Mouse (Mus musculus): ENCODE measurements around the gene Arhgef25.
"Not testable (repeated sequence)": the region's sequence is repeated elsewhere in the genome, so short reads cannot be mapped to it uniquely, and the experiment has no call there.

The Arhgef25 gene

GRCm38 (mm10) chr10:127204589-127204988 lies 14.7 kb upstream of the Arhgef25 start:
- no peak for DNase-seq (ENCODE audit: low read depth, low spot score)

DNA sequence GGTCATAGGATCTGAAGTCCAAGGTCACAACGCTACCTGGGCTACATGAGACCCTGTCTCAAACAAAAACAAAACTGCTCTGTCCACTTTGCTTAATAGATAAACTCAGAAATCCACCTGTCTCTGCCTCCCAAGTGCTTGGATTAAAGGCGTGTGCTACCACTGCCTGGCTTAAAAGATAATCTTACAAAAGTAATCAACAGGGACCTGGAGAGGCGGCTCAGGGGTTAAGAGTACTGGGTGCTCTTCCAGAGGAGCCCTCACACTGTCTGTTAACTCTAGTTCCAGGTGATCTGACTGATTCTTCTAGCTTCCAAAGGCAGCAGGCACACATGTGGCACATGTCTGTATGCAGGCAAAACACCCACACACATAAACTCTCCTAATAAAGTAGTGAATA lies 13.2 kb upstream of the Arhgef25 start:
- DNase-seq (ENCODE audit: low read depth, low spot score) = no peak

DNA sequence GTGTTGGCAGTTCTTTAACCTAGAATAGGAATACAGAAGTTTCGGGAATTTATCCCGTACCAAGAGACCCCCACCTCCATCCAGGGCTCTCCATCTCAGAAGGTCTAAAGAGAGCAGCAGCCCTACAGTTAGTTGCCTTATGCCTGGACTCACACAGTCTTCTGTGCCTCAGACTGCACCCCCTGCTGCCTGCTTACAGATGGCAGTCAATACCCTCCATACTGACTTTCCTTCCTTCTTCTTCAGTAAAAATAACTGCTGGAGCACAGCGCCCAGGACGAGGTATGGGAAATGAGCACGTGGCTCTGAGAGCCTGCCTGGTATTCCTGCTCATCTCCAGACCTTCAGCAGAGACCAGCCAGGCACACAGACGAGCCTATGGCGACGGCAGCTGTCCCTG lies 10.4 kb upstream of the Arhgef25 start:
- DNase-seq (ENCODE audit: low read depth, low spot score) = no peak

DNA sequence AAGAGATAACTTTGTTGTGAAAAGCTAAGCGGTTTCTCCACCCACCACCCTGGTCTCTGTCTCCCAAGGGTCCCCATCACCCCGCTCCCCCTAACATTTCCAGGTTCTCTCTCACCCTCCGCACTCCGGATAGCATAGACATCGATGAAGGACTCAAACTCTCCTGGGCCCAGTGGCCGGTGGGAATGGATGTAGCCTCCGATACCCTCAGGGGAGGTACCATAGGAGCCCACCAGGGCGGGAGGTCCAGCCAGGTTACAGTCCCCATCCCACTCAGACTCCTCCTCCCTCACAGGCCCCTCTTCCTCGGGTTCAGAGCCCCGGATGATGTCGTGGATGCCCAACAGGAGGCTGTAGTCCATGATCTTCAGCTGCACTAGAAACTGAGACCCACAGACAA lies 9.6 kb upstream of the Arhgef25 start:
- DNase-seq (ENCODE audit: low read depth, low spot score) = no peak

DNA sequence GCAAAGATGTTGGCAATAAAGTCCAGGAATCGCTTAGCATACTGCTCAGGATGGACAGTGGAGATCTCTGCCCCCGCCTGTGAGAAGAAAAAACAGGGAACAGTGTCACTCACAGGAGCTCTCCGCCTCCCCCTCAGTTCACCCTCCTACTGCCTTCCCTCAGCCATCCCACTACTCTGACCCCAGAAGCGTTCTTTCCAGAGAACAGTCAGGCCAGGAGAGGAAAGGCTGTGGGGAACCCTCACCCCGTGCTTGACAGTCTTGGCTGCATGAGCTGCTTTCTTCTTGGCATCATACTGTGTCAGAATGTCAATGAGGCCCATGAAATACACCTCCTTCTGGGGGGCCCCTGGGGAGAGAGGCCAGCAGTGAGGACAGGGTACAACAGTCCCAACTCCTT lies 9.2 kb upstream of the Arhgef25 start:
- no peak for DNase-seq (ENCODE audit: low read depth, low spot score)

DNA sequence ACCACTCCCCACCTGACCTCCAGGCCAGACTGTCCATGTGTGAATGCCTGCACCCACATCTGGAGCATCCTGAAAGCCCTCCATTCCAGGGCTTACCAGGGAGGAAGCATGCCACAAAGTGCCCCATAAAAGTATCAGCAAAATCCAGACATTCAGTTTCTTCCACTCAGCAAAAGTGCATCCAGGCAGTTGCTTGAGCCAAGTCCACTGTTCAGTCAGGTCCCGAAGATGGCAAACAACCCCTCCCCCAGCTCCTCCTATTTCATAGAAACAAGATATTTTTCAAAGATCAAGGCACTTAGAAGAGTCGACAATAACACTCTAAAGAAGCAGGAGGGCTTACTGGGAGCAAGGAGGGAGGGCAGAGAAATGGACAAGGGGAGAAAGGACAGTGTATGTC lies 8.6 kb upstream of the Arhgef25 start:
- DNase-seq (ENCODE audit: low read depth, low spot score) = no peak

DNA sequence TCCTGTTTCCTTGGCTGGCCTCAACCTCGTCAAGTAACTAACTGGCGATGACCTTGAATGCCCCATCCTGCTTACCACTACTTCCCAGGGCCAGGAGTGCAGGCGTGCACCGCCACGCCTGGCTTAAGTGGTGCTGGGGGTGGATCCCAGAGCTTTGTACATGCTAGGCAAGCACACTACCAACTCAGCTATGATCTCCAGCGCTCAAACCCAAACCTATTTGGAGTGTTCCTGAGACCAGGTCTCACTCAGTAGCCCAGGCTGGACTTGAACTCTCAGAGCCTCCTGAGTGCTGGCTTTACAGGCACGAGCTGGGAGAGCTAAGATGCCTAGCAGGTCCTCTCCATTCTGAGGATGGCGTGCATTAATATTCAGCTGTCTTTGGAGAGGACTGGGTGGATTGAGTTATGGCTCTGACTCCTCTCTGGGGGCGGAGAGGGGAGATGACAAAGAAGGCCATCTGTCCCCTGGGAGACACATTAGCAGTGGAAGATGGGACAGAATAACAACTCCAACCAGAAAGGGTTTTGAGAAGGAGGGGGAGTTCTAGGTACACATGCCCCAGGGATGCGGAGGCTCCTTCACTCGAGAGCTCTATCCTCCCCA lies 7.7 kb upstream of the Arhgef25 start:
- no peak for DNase-seq (ENCODE audit: low read depth, low spot score)

DNA sequence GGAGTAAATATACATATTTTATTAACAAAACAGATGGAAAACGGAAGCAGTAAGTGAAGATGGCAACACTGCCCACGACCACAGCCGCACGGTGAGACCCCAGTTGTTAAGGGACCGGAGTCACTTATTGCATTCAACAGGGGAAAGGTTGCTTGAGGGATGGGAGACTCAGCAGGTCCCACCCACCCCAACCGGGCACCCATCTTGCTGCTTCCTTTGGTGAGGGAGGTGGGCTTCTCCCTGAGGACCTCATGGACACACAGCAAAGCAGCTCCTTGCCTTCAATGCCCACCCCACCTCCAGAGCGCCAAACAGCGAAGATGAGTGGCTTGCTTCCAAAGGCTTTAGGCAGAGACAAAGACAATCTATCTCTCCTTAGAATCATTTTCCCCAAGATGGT lies 7.2 kb upstream of the Arhgef25 start:
- DNase-seq (ENCODE audit: low read depth, low spot score) = no peak

GRCm38 (mm10) chr10:127196392-127196791 lies 6.5 kb upstream of the Arhgef25 start:
- DNase-seq (ENCODE audit: low read depth, low spot score) = no peak

DNA sequence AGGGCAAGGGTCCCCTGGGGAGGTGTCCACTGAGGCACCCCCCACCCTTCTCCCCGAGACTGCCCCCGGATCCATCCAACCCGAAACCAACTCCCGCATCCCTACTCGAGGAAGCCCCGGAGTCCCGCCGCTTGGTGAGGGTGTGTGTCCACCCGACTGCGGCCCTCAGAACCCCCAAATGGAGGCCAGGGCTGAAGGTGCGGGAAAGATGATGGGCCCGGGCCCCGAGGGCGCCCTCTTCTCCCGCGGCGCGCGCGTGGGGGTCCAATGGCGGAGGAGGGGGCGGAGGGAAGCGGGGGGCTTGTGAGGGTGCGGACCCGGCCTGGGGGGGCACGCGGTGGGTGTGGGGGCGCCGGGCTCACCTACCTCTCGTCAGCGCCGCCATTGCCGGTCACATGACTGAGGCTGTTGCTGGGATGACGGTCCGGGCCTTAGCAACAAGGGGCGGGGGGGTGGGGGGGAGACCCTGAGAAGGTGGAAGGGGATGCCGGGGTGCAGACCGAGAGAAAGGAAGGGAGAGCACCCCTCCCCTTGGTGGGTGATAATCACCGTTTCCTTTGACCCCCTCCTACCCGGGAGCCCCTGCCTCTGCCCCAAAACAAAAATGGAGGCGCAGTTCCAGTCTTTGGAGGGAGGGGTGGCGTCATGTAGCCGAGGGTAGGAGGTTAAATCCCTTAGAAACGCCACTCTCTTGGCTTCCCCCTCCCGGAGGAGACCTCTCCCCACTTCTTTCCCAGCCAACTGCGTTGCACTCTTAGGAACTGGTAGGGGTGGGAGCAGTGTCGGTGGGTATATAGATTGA lies 5.6 kb upstream of the Arhgef25 start, which contains the start of gene Dtx3:
Dtx3 (minus strand) TSS at position 401 of the 802 bp plus-strand sequence.
- DNase-seq (ENCODE audit: low read depth, low spot score) = no peak

GRCm38 (mm10) chr10:127194428-127195327 lies 4.8 kb upstream of the Arhgef25 start:
- DNase-seq (ENCODE audit: low read depth, low spot score) = no peak

DNA sequence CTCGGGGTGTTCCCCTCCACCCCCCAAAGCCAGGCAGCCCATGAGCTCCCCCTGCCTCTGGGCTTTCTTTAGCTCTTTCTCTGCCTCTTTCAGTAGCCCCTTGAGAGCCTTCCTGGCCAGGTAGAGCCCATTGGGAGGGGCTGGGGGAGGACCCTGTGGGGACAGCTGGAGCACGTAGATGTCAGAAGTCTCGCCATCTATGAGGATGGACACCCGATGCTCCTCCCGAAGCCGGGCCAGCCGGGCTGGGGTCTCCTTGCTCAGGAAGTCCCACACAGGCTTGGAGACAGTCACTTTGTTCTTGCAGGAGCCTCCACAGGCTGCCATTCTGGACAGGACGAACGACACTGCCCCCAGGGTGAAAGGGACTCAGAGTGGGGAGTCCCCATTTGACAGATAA lies 3.1 kb upstream of the Arhgef25 start:
- no peak for DNase-seq (ENCODE audit: low read depth, low spot score)

GRCm38 (mm10) chr10:127192057-127192328 lies 2.1 kb upstream of the Arhgef25 start:
- not testable (repeated sequence) for DNase-seq (ENCODE audit: low read depth, low spot score)

GRCm38 (mm10) chr10:127191191-127192056 lies 1.5 kb upstream of the Arhgef25 start:
- DNase-seq (ENCODE audit: low read depth, low spot score) = no peak

DNA sequence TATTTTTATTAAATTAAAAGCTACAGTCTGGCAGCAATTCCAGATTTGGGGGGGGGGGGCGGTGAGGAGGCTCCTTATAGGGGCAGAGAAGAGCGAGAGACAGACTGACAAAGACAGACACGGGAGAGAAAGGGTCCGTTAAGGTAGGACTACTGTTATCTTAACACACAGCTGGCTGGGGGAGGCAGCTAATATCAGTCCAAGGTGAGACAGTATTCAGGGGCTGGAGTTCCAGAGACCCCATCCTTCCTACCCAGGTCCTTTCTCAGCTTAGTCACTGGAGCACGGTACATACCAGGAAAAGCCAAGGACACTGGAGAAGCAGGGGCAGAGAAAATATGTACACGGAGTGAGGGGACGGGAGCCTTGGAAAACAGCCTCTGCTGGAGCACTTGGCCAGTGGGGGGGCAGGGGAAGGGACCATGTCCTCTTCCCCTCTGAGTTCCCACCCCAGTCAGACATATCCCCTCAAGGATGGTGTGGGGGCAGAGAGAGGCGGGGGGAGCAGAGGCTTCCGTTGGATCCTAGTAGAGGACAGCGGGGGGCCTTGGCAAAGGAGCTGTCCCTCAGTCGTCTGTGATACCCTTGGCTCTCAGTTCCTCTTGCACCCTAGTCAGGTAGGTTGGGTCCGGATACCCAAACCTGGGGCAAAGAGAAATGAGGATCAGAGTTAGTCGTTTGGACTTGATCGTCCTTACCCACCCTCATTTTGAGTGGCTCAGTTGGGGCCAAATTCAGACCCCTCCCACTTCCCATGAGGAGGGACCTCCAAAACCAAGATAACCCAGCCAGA lies 711 bp upstream of the Arhgef25 start:
- DNase-seq (ENCODE audit: low read depth, low spot score) = no peak

GRCm38 (mm10) chr10:127189116-127189650 lies 700 bp downstream of the Arhgef25 start:
- DNase-seq (ENCODE audit: low read depth, low spot score) = no peak

DNA sequence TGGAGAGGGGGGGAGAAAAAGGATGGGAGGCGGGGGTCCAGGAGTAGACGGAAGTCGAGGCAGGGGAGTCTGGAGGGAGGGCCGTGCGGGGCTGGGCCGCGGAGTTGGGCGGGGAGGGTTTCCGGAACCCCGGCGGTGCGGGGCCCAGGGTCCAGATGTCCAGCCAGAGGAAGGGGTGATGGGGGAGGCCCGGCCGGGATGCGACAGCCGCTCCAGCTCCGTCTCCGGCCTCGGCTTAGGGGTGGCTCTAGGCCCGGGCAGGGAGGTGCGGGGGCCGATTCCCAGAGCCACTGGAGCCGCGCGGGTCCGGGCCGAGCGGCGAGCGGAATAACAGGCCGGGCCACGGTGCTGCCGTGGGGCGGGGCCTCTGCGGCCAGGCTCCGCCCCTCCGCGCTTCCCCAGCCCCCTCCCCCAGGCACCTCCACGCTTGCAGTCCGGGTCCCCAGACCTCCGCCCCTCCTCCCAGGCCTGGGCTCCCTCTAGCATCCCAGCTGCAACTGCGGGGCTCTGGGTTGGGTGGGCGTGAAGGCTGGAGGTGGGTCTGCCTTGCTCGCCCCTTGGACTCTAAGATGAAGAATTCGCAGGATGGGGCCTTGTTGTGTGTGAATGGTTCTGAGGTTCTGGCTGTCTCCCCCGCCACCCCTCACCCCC lies 1.3 kb downstream of the Arhgef25 start:
- DNase-seq (ENCODE audit: low read depth, low spot score) = no peak

DNA sequence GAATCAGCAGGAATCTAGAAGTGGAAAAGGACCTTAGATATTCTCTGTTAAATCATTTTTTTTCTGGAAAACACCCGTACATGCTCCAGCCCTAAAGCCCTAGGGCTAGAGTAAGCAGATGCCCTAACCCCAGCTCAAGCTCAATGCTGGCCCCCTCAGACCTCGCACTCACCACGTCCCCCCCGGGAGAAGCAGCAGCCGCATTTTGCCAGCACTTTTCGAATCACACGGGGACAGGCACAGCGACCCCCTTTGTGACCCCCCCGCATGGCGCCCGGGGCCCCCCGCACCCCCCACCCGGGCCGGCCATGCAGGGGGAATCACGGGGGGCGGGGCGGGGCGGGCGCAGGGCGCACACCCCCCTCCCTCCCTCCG lies 1.8 kb downstream of the Arhgef25 start:
- DNase-seq (ENCODE audit: low read depth, low spot score) = no peak

GRCm38 (mm10) chr10:127187371-127188078 lies 2.4 kb downstream of the Arhgef25 start:
- no peak for DNase-seq (ENCODE audit: low read depth, low spot score)
